Mouse (Mus musculus) monocyte, adult 59 days (primary cell): Measurements from ENCODE around the gene 1700011M02Rik. TPM values are rescaled to one million over a fixed set of nuclear protein-coding genes. Genes with fewer than 3 reads are reported as not detected.

ENCODE experiments used
- total RNA-seq, 2 experiments: library from RNA; stranded (reverse); gene quantifications; one replicate each; pipeline ENCODE4 v1.2.4; 2023

The 1700011M02Rik gene
- not detected for total RNA-seq

DNA sequence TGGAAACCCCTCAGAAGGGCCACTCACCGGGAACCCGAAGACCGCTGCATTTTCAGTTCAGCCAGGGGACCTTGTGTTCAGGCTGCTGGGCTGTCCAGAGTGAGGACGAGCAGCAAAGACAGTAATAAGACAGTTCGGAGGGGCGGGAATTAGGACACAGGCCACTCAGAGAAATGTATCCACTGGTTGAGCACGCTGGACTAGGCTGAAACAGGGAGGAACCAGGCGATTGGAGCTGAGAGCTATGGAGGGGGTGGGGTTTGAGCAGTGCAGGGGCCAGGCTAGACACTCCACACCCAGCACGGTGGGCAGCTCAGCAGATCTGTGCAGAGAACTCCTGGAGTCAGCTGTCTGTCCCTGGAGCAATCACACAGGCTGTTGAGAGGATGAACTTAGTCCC lies at the start of gene 1700011M02Rik, which contains the start of gene Dmrtc1a:
Gene 1700011M02Rik, plus strand, starts transcription at position 319 of the 400 bp plus-strand sequence.
Gene Dmrtc1a, minus strand, starts transcription at position 101 of the 400 bp plus-strand sequence.

DNA sequence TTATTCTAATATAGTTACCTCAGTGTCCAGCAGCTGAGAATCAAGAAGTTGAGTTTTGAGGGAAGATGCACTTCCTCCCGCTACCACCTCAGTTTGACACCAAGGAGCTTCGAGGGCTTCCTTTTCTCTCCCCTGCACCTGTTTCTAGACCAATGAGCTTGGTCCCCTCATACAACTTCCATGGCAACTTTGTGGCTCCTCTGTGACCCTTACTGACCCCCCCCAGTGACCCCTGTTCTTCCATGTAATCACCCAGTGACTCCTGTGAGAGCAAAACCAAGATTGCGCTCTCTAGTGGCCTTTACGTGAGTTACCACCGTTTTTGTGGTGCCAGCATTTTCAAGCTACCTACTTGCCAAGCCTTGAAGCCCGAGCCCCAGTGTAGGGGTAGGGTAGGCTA lies 40.8 kb upstream of the 1700011M02Rik start, which contains the start of gene 1700031F05Rik:
Gene 1700031F05Rik, minus strand, starts transcription at position 101 of the 400 bp plus-strand sequence.

DNA sequence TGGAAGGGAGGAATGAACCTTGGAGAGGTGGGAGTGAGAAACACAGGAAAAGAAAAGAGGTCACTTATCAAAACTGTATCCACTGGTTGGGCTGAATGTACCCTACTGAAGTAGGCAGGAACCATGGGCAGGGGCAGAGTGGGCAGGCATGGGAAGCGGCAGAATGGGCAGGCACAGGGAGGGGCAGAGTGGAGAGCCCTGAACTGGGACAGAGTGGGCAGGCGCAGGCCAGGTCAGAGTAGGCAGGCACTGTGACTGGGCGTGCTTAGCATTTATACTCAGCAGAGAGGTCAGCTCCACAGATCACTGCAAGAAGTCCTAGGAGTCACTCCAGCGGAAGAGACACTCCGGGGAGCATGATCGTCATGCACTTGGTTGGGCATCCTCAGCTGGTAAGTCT lies 19.4 kb downstream of the 1700011M02Rik start, which contains the start of gene 1700018G05Rik:
Gene 1700018G05Rik, plus strand, starts transcription at position 301 of the 400 bp plus-strand sequence.

Other genes with a start within 250 kb of the 1700011M02Rik start
- not detected for gene Gm3880, start 221.9 kb upstream of the 1700011M02Rik start, total RNA-seq
- gene Gm9112, start 201.3 kb upstream of the 1700011M02Rik start, total RNA-seq, result not detected
- not detected for gene Dmrtc1b, start 201.0 kb upstream of the 1700011M02Rik start, total RNA-seq
- not detected for gene Dmrtc1c1, start 105.9 kb upstream of the 1700011M02Rik start, total RNA-seq
- gene Dmrtc1c2, start 54.3 kb upstream of the 1700011M02Rik start, total RNA-seq, result not detected
- gene 1700031F05Rik, start 40.9 kb upstream of the 1700011M02Rik start, total RNA-seq, result not detected
- not detected for gene Dmrtc1a, start 218 bp upstream of the 1700011M02Rik start, total RNA-seq
- gene 1700018G05Rik, start 19.5 kb downstream of the 1700011M02Rik start, total RNA-seq, result not detected